Mouse (Mus musculus): ENCODE results near the gene Mustn1.

DNA sequence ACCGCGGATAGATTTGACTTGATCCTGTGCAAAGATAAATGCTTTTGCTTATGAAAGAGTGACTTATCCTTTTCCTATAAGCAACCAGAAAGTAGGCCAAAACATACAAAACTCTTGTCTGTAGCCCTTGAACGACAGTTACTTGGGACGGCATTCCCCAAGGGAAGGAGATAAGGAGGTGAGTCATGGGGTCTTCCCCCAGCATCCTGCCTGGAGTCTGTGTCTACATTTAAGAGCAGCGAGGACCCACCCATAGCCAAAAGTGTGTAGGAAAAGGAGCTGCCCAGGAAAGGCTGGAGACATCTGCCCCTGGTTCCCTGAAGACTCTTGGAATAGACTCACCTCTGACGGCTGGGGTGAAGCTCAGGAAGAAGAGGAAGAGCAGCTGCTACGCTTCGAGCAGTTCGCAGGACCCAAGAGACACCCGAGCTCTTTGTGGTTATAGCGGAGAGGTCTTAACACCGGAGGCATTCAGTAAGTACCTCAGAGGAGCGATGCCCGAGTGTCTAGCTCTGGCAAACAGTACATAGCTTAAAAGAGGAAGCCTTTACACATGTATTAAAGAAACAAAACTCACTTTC is 41.5 kb upstream of the Mustn1 start:
- TF ChIP-seq CTCF (conservative IDR thresholded peaks at IDR 0.05; ENCODE audit: insufficient read depth, insufficient read length, low read depth, low read length) (no peak), POLR2A (IDR thresholded peaks at IDR 0.05; ENCODE audit: low read depth, low read length) (no peak)

All from kidney, adult 2 months (tissue).